Mouse (Mus musculus) retina, adult 2 months (tissue): Measurements from ENCODE around the gene Scgb2b20.
"Not testable (repeated sequence)": the region's sequence is repeated elsewhere in the genome, so short reads cannot be mapped to it uniquely, and the experiment has no call there.

Experiments
- DNase-seq: peaks from one replicate; pipeline ENCODE4 v3.0.0-alpha.2; 2012; ENCODE audit warnings: low read depth, low spot score

Gene Scgb2b20

DNA sequence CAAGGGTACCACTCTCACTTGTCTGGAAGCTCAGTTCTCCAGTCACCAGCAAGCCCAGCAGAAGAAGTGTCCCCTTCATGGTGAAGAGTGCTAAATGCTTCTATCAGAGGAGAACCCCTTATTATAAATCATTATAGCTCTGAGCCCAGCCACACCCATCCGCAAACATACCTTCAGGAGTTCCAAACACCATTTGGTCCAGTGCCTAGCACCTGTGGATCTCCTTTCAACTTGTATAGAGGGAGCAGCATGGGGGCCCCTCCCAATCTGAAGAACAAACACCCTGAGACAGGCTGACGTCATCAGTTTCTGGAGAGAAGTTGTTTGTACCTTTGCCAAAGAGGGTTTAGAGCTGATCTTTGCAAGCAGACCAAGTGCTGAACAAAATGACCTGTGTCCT, at the start of gene Scgb2b20:
Scgb2b20 (minus strand) TSS at position 101 of the 400 bp plus-strand sequence.
- DNase-seq = not testable (repeated sequence)

DNA sequence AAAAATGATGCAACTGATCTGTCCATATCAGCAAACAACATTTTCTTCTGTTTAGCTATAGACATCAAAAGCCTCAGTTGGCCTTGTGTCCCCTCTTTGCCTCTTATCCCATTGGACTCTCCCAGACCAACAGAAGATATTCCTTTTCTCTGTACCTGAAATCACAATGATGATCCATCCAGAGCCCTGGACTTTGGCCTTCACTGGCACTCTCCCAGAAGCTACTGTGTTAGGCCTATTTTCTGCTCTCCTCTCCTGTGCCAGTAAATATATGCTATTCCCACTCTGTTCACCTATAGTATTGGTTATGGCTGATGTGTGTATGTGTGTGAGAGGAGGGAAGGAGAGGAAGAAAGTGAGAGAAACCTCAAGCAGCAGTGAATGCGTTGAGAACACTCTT, 43.6 kb upstream of the Scgb2b20 start:
- DNase-seq = not testable (repeated sequence)

DNA sequence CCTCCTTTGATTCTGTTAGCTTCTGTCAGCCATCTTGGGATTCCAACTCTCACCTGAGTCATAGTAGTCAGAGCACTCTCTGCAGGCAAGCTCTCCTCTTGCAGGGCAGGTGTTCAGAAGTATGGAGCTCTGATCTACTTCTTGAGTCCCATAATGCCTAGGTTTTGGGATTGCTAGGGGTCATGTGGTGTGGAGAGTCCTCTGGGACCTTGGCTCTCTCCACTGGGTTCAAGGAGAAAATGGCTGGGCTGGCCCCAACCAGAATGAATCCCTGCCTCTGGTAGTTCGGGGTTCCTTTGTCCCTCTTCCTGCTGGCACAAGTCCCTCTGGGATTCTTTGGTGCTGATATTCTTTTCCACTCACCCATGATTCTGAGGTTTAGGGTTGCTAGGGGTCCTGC, 35.5 kb upstream of the Scgb2b20 start:
- DNase-seq = no peak

DNA sequence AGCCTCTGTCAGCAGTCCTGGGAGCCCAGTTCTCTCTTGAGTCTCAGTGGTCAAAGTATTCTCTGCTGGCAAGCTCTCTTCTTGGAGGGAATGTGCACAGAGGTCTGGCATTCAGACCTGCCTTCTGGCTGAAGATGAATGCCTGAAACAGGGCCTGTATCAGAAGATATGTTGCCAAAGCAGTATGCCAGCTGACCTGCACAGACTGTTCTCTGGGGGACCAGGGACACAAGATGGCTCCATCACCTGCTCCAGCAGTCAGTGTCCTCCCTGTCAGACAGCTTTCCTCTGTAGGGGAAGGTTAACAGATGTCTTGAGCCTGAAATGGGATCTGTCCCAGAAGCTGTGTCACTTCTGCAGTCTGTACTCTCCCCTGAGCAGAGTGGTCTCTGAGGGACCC, 33.6 kb upstream of the Scgb2b20 start:
- not testable (repeated sequence) for DNase-seq

GRCm38 (mm10) chr7:33372934-33373333, 6.8 kb upstream of the Scgb2b20 start, which contains the start of gene Scgb1b20:
Gene Scgb1b20 (plus strand): TSS chr7:33373234.
- not testable (repeated sequence) for DNase-seq
